Mouse (Mus musculus) ES-E14 (cell line): Measurements from ENCODE around the gene Arnt2. TPM values are rescaled to one million over a fixed set of nuclear protein-coding genes. Genes with fewer than 3 reads are reported as not detected.

Experiments
- DNase-seq: peaks from one replicate; pipeline ENCODE4 v3.0.0-alpha.2; 2013; ENCODE audit warnings: low read depth, low spot score
- H3K27ac ChIP-seq: 2 replicates; pipeline ENCODE4 v1.5.1; 2012; ENCODE audit warnings: low read depth, mild to moderate bottlenecking, low read length, moderate library complexity, mixed read lengths; ENCODE audit not compliant: poor library complexity, insufficient read depth, severe bottlenecking
- H3K36me3 ChIP-seq: 2 replicates; pipeline ENCODE4 v1.6.1; 2012; ENCODE audit warnings: mild to moderate bottlenecking, low read length, moderate library complexity, mixed read lengths; ENCODE audit not compliant: control insufficient read depth, poor library complexity, insufficient read depth, severe bottlenecking
- H3K4me1 ChIP-seq, 2 experiments: fragments of 150-350 bp in 1 of 2; sonication (generic) in 1 of 2; 2 replicates each; pipeline ENCODE4 v1.6.1; 2012; ENCODE audit warnings: low read length in 2 of 2, mild to moderate bottlenecking in 1 of 2, mixed read lengths in 1 of 2; ENCODE audit not compliant: control insufficient read depth in 2 of 2, insufficient read depth in 2 of 2, poor library complexity in 1 of 2
- H3K4me3 ChIP-seq, 2 experiments: fragments of 150-350 bp in 1 of 2; sonication (generic) in 1 of 2; 2 replicates each; pipeline ENCODE4 v1.5.1; 2012; ENCODE audit warnings: low read length in 2 of 2, low read depth in 1 of 2, mild to moderate bottlenecking in 1 of 2, mixed read lengths in 1 of 2; ENCODE audit not compliant: insufficient read depth in 1 of 2, poor library complexity in 1 of 2, severe bottlenecking in 1 of 2
- H3K9ac ChIP-seq: 2 replicates; pipeline ENCODE4 v1.6.1; 2012; ENCODE audit warnings: low read depth, mild to moderate bottlenecking, low read length, mixed read lengths; ENCODE audit not compliant: poor library complexity, insufficient read depth, severe bottlenecking
- H3K9me3 ChIP-seq: fragments of 150-350 bp; sonication (generic); 2 replicates; pipeline ENCODE4 v1.6.1; 2012; ENCODE audit warnings: low read depth, mild to moderate bottlenecking, low read length; ENCODE audit not compliant: control insufficient read depth, insufficient read depth
- CHD2 ChIP-seq: IDR thresholded peaks from 2 replicates; pipeline ENCODE4 v1.6.1; 2014; ENCODE audit warnings: mild to moderate bottlenecking, low read depth, low read length, inconsistent platforms
- HCFC1 ChIP-seq: IDR thresholded peaks from 2 replicates; pipeline ENCODE4 v1.6.1; 2012; ENCODE audit warnings: low read length, inconsistent platforms, borderline replicate concordance; ENCODE audit not compliant: insufficient read depth
- MAFK ChIP-seq: IDR thresholded peaks from 2 replicates; pipeline ENCODE4 v1.6.1; 2014; ENCODE audit warnings: mild to moderate bottlenecking, low read depth, low read length, inconsistent platforms; ENCODE audit not compliant: insufficient read depth
- ZC3H11A ChIP-seq: IDR thresholded peaks from 2 replicates; pipeline ENCODE4 v1.6.1; 2012; ENCODE audit warnings: low read depth, mild to moderate bottlenecking, inconsistent platforms, low read length, borderline replicate concordance
- ZNF384 ChIP-seq: IDR thresholded peaks from 2 replicates; pipeline ENCODE4 v1.6.1; 2012; ENCODE audit warnings: low read depth, low read length, inconsistent platforms
- in situ Hi-C, 2 experiments: fragments of 600-800 bp; cut with MboI; formaldehyde crosslinking; loops; one replicate each; pipeline ENCODE4 v1.15.1; 2025; ENCODE audit warnings: low sequenced_read_pairs in 2 of 2, inconsistent platforms in 1 of 2; ENCODE audit not compliant: unreplicated experiment in 2 of 2
- total RNA-seq: library from RNA; depleted of rRNA; stranded (reverse); fragments of 300-350 nt; gene quantifications from 2 replicates; pipeline ENCODE4 v1.2.3, GENCODE M21; 2012

The Arnt2 gene
- total RNA-seq, 1 experiment = 2.8 TPM

GRCm38 (mm10) chr7:84237655-84238054 lies 172.3 kb downstream of the Arnt2 start:
- in situ Hi-C loops = no loop called here
- Histone ChIP-seq H3K4me1 (no peaks in the 10 kb centered on the region), H3K9ac (no peak overlapping the region), H3K4me3 (no peak overlapping the region), H3K9me3 (no peaks in the 10 kb centered on the region), H3K36me3 (no peaks in the 10 kb centered on the region), H3K27ac (no peak overlapping the region)
- no peak for DNase-seq
- TF ChIP-seq ZC3H11A (no peak), HCFC1 (no peak), ZNF384 (no peak), MAFK (no peak), CHD2 (no peak)

GRCm38 (mm10) chr7:84231396-84231795 lies 178.6 kb downstream of the Arnt2 start:
- no peak for DNase-seq
- H3K9me3 ChIP-seq = no peaks in the 10 kb centered on the region
- no peak overlapping the region for H3K27ac ChIP-seq
- no peak overlapping the region for H3K4me3 ChIP-seq
- in situ Hi-C loops = no loop called here
- no peak for TF ChIP-seq CHD2
- TF ChIP-seq HCFC1 = no peak
- no peak for TF ChIP-seq MAFK
- TF ChIP-seq ZNF384 = no peak
- no peak for TF ChIP-seq ZC3H11A
- no peak overlapping the region for H3K9ac ChIP-seq
- no peaks in the 10 kb centered on the region for H3K4me1 ChIP-seq
- no peaks in the 10 kb centered on the region for H3K36me3 ChIP-seq

GRCm38 (mm10) chr7:84227652-84228051 lies 182.3 kb downstream of the Arnt2 start:
- H3K36me3 ChIP-seq = no peaks in the 10 kb centered on the region
- H3K9ac ChIP-seq = no peak overlapping the region
- H3K9me3 ChIP-seq = peaks cover 4% of the 10 kb centered on the region; the same call in 1 of the 2 replicates
- no peak for DNase-seq
- in situ Hi-C loops = no loop called here
- H3K27ac ChIP-seq = no peak overlapping the region
- TF ChIP-seq CHD2 (no peak), ZC3H11A (no peak), ZNF384 (no peak), MAFK (no peak), HCFC1 (no peak)
- no peak overlapping the region for H3K4me3 ChIP-seq
- H3K4me1 ChIP-seq = no peaks in the 10 kb centered on the region

- Histone ChIP-seq H3K36me3 (no peaks in the 10 kb centered on the region), H3K9me3 (peaks cover 4% of the 10 kb centered on the region; the same call in 1 of the 2 replicates), H3K4me1 (no peaks in the 10 kb centered on the region), H3K9ac (no peak overlapping the region), H3K27ac (no peak overlapping the region), H3K4me3 (no peak overlapping the region)
- in situ Hi-C loops = no loop called here
- TF ChIP-seq MAFK (no peak), ZC3H11A (no peak), CHD2 (no peak), ZNF384 (no peak), HCFC1 (no peak)
- DNase-seq = no peak
These were observed 183.1 kb downstream of the Arnt2 start for GRCm38 (mm10) chr7:84226909-84227308.

GRCm38 (mm10) chr7:84212112-84212511 lies 197.9 kb downstream of the Arnt2 start:
- Histone ChIP-seq H3K9ac (no peak overlapping the region), H3K9me3 (no peaks in the 10 kb centered on the region), H3K4me3 (no peak overlapping the region), H3K4me1 (no peaks in the 10 kb centered on the region), H3K36me3 (no peaks in the 10 kb centered on the region), H3K27ac (no peak overlapping the region)
- in situ Hi-C loops = no loop called here
- no peak for TF ChIP-seq ZC3H11A
- no peak for TF ChIP-seq MAFK
- TF ChIP-seq HCFC1 = no peak
- TF ChIP-seq ZNF384 = no peak
- no peak for TF ChIP-seq CHD2
- no peak for DNase-seq
